Mouse (Mus musculus) stomach, embryonic 16.5 days (tissue): ENCODE data around the gene Crat. TPM values are rescaled to one million over a fixed set of nuclear protein-coding genes. Genes with fewer than 3 reads are reported as not detected.

Experiments
- ATAC-seq: fragments of 200-750 bp; cut with Nextera tagmentation; 2 replicates; pipeline ENCODE4 v1.8.0; 2017; ENCODE audit warnings: moderate number of reproducible peaks, moderate TSS enrichment; ENCODE audit not compliant: insufficient read depth, low FRiP score
- H3K27ac ChIP-seq: fragments of 300-500 bp; sonication (generic); 2 replicates; pipeline ENCODE4 v1.5.1; 2014; ENCODE audit warnings: low read length
- H3K27me3 ChIP-seq: fragments of 300-500 bp; sonication (generic); 2 replicates; pipeline ENCODE4 v1.6.1; 2014; ENCODE audit warnings: low read length, control low read depth, mixed read lengths; ENCODE audit not compliant: control insufficient read depth, insufficient read depth
- H3K36me3 ChIP-seq: fragments of 300-500 bp; sonication (generic); 2 replicates; pipeline ENCODE4 v1.6.1; 2014; ENCODE audit warnings: low read length; ENCODE audit not compliant: control insufficient read depth, insufficient read depth
- H3K4me1 ChIP-seq: fragments of 300-500 bp; sonication (generic); 2 replicates; pipeline ENCODE4 v1.6.1; 2014; ENCODE audit warnings: low read length, control low read depth, mixed read lengths; ENCODE audit not compliant: control insufficient read depth, insufficient read depth
- H3K4me2 ChIP-seq: fragments of 300-500 bp; sonication (generic); 2 replicates; pipeline ENCODE4 v1.6.1; 2014; ENCODE audit warnings: low read depth, low read length, mixed read lengths
- H3K4me3 ChIP-seq: fragments of 300-500 bp; sonication (generic); replicated peaks from 2 replicates; pipeline ENCODE4 v1.5.1; 2014; ENCODE audit warnings: mild to moderate bottlenecking, low read length
- H3K9ac ChIP-seq: fragments of 300-500 bp; sonication (generic); 2 replicates; pipeline ENCODE4 v1.6.1; 2014; ENCODE audit warnings: low read length
- H3K9me3 ChIP-seq: fragments of 300-500 bp; sonication (generic); replicated peaks from 2 replicates; pipeline ENCODE4 v1.6.1; 2016; ENCODE audit warnings: low read length, control low read depth; ENCODE audit not compliant: control insufficient read depth
- WGBS: fragments of 180-500 bp; shearing (Covaris S2); extraction: QIAGEN DNeasy Blood & Tissue Kit; methylation state at CpG from one replicate; pipeline ENCODE4 v1.1.7; 2014; 5-methylcytosine and 5-hydroxymethylcytosine counted together
- polyA plus RNA-seq: library from polyadenylated mRNA; unstranded; fragments of >200 nt; fragmentation: Nextera tagmentation; extraction: Ambion mirVana; gene quantifications from 2 replicates; pipeline ENCODE4 v1.2.1, GENCODE M21; 2015

Crat gene
- polyA plus RNA-seq, 1 experiment from 2014 or later = 29.0 TPM

- peaks cover 28% of the 10 kb centered on the region for H3K36me3 ChIP-seq
- no peaks in the 10 kb centered on the region for H3K9me3 ChIP-seq
- no peaks in the 10 kb centered on the region for H3K4me1 ChIP-seq
- ATAC-seq = no peak
- H3K4me2 ChIP-seq = no peak overlapping the region
- WGBS = 85% methylated on average over 5 of the region's 5 CpGs
- no peak overlapping the region for H3K27ac ChIP-seq
- H3K4me3 ChIP-seq = no peak overlapping the region
- no peaks in the 10 kb centered on the region for H3K27me3 ChIP-seq
- H3K9ac ChIP-seq = no peak overlapping the region
Measured at GRCm38 (mm10) chr2:30377721-30378120, 37.9 kb downstream of the Crat start.

GRCm38 (mm10) chr2:30375893-30376292 lies 39.7 kb downstream of the Crat start:
- peaks cover 31% of the 10 kb centered on the region for H3K36me3 ChIP-seq
- no peak overlapping the region for H3K4me2 ChIP-seq
- H3K4me3 ChIP-seq = no peak overlapping the region
- no peak for ATAC-seq
- WGBS = 93% methylated on average over 10 of the region's 10 CpGs
- no peaks in the 10 kb centered on the region for H3K27me3 ChIP-seq
- H3K4me1 ChIP-seq = no peaks in the 10 kb centered on the region
- H3K27ac ChIP-seq = no peak overlapping the region
- no peaks in the 10 kb centered on the region for H3K9me3 ChIP-seq
- H3K9ac ChIP-seq = no peak overlapping the region

- 93% methylated on average over 5 of the region's 5 CpGs for WGBS
- no peak overlapping the region for H3K9ac ChIP-seq
- no peaks in the 10 kb centered on the region for H3K27me3 ChIP-seq
- peaks cover 47% of the 10 kb centered on the region for H3K36me3 ChIP-seq
- H3K9me3 ChIP-seq = no peaks in the 10 kb centered on the region
- no peaks in the 10 kb centered on the region for H3K4me1 ChIP-seq
- H3K4me3 ChIP-seq = no peak overlapping the region
- H3K4me2 ChIP-seq = no peak overlapping the region
- no peak overlapping the region for H3K27ac ChIP-seq
- ATAC-seq = no peak
Measured at GRCm38 (mm10) chr2:30372726-30373125, 42.9 kb downstream of the Crat start.

GRCm38 (mm10) chr2:30371544-30371943 lies 44.1 kb downstream of the Crat start:
- Histone ChIP-seq H3K4me1 (no peaks in the 10 kb centered on the region), H3K4me3 (no peak overlapping the region), H3K27ac (no peak overlapping the region), H3K36me3 (peaks cover 44% of the 10 kb centered on the region), H3K9ac (no peak overlapping the region), H3K4me2 (no peak overlapping the region), H3K27me3 (no peaks in the 10 kb centered on the region), H3K9me3 (no peaks in the 10 kb centered on the region)
- no peak for ATAC-seq
- WGBS = 95% methylated on average over 8 of the region's 8 CpGs

GRCm38 (mm10) chr2:30366203-30366602 lies 49.4 kb downstream of the Crat start:
- H3K9ac ChIP-seq = no peak overlapping the region; the same call in 1 of the 2 replicates
- H3K36me3 ChIP-seq = peaks cover 20% of the 10 kb centered on the region
- H3K27me3 ChIP-seq = no peaks in the 10 kb centered on the region
- no peaks in the 10 kb centered on the region for H3K9me3 ChIP-seq
- peaks cover 9% of the 10 kb centered on the region for H3K4me1 ChIP-seq
- no peak overlapping the region for H3K4me3 ChIP-seq
- H3K27ac ChIP-seq = no peak overlapping the region
- no peak overlapping the region for H3K4me2 ChIP-seq
- no peak for ATAC-seq
- 72% methylated on average over 5 of the region's 5 CpGs for WGBS

- 81% methylated on average over 2 of the region's 2 CpGs for WGBS
- no peak for ATAC-seq
Measured at GRCm38 (mm10) chr2:30365281-30366069, 50.1 kb downstream of the Crat start.

GRCm38 (mm10) chr2:30363773-30364650 lies 51.6 kb downstream of the Crat start, which contains the start of gene Miga2:
Gene Miga2 (plus strand): TSS chr2:30364233.
- H3K4me1 ChIP-seq = peaks cover 9% of the 10 kb centered on the region
- no peaks in the 10 kb centered on the region for H3K9me3 ChIP-seq
- H3K9ac ChIP-seq = peak within 1 kb of the TSS; percentile 74
- H3K27ac ChIP-seq = peak within 1 kb of the TSS; percentile 79
- H3K27me3 ChIP-seq = no peaks in the 10 kb centered on the region
- under 1% methylated on average over 54 of the region's 54 CpGs for WGBS
- peak within 1 kb of the TSS; percentile 73 for H3K4me2 ChIP-seq
- peak; percentile 99 for ATAC-seq
- H3K36me3 ChIP-seq = peaks cover 6% of the 10 kb centered on the region; the same call in 1 of the 2 replicates
- H3K4me3 ChIP-seq = peak within 1 kb of the TSS; percentile 98

More at GRCm38 (mm10) chr2:30365281-30366069, 50.1 kb downstream of the Crat start:
- Histone ChIP-seq H3K36me3 (peaks cover 16% of the 10 kb centered on the region; the same call in 1 of the 2 replicates), H3K9me3 (no peaks in the 10 kb centered on the region), H3K4me1 (peaks cover 9% of the 10 kb centered on the region), H3K4me3 (peak overlapping the region; percentile 98), H3K27ac (no peak overlapping the region), H3K27me3 (no peaks in the 10 kb centered on the region), H3K9ac (peak overlapping the region; percentile 74), H3K4me2 (peak overlapping the region; percentile 73)

GRCm38 (mm10) chr2:30362865-30363264 lies 52.7 kb downstream of the Crat start:
- Histone ChIP-seq H3K9ac (no peak overlapping the region), H3K27ac (no peak overlapping the region), H3K4me3 (no peak overlapping the region), H3K4me1 (peaks cover 16% of the 10 kb centered on the region), H3K9me3 (no peaks in the 10 kb centered on the region), H3K27me3 (no peaks in the 10 kb centered on the region), H3K36me3 (no peaks in the 10 kb centered on the region), H3K4me2 (no peak overlapping the region)
- 71% methylated on average over 5 of the region's 5 CpGs for WGBS
- ATAC-seq = no peak

- H3K27ac ChIP-seq = no peak overlapping the region
- 56% methylated on average over 10 of the region's 10 CpGs for WGBS
- no peaks in the 10 kb centered on the region for H3K27me3 ChIP-seq
- peaks cover 37% of the 10 kb centered on the region for H3K4me1 ChIP-seq
- no peaks in the 10 kb centered on the region for H3K9me3 ChIP-seq
- H3K4me3 ChIP-seq = no peak overlapping the region
- H3K9ac ChIP-seq = no peak overlapping the region
- no peak overlapping the region for H3K4me2 ChIP-seq
- ATAC-seq = no peak
- H3K36me3 ChIP-seq = no peaks in the 10 kb centered on the region
Measured at GRCm38 (mm10) chr2:30360626-30361025, 55.0 kb downstream of the Crat start.
